Mouse (Mus musculus) embryo, embryonic 10 days (tissue): ENCODE measurements around the gene Gm45618.

Source experiments
- DNase-seq: peaks from one replicate; pipeline ENCODE4 v3.0.0-alpha.2; 2015; ENCODE audit warnings: low spot score

Gm45618 gene

GRCm38 (mm10) chr7:142094301-142095143 is 26.0 kb downstream of the Gm45618 start:
- DNase-seq: no peak

- DNase-seq: no peak
Measured at GRCm38 (mm10) chr7:142093696-142094240, 26.8 kb downstream of the Gm45618 start.

- DNase-seq: no peak
Measured at GRCm38 (mm10) chr7:142092991-142093390, 27.5 kb downstream of the Gm45618 start.

- DNase-seq: no peak
Measured at GRCm38 (mm10) chr7:142091848-142092247, 28.7 kb downstream of the Gm45618 start.

- DNase-seq: no peak
Measured at GRCm38 (mm10) chr7:142089648-142090447, 30.7 kb downstream of the Gm45618 start.

- DNase-seq: peak; percentile 82
Measured at GRCm38 (mm10) chr7:142088886-142089285, 31.6 kb downstream of the Gm45618 start.

GRCm38 (mm10) chr7:142087069-142087652 is 33.4 kb downstream of the Gm45618 start:
- DNase-seq: peak; percentile 3

- DNase-seq: no peak
Measured at GRCm38 (mm10) chr7:142086159-142086905, 34.2 kb downstream of the Gm45618 start.

GRCm38 (mm10) chr7:142084820-142085219 is 35.7 kb downstream of the Gm45618 start:
- DNase-seq: no peak

GRCm38 (mm10) chr7:142084395-142084794 is 36.1 kb downstream of the Gm45618 start:
- DNase-seq: no peak

- DNase-seq: no peak
Measured at GRCm38 (mm10) chr7:142083588-142084317, 36.8 kb downstream of the Gm45618 start.

- DNase-seq: no peak
Measured at GRCm38 (mm10) chr7:142082607-142083006, 37.9 kb downstream of the Gm45618 start.

- DNase-seq: no peak
Measured at GRCm38 (mm10) chr7:142082179-142082578, 38.4 kb downstream of the Gm45618 start.

GRCm38 (mm10) chr7:142081736-142082135 is 38.8 kb downstream of the Gm45618 start:
- no peak for DNase-seq

- no peak for DNase-seq
Measured at GRCm38 (mm10) chr7:142080876-142081275, 39.7 kb downstream of the Gm45618 start.

- DNase-seq: no peak
Measured at GRCm38 (mm10) chr7:142079365-142079764, 41.2 kb downstream of the Gm45618 start.

- no peak for DNase-seq
Measured at GRCm38 (mm10) chr7:142077138-142077537, 43.4 kb downstream of the Gm45618 start.

- no peak for DNase-seq
Measured at GRCm38 (mm10) chr7:142074146-142074886, 46.2 kb downstream of the Gm45618 start.

GRCm38 (mm10) chr7:142071717-142072116 is 48.8 kb downstream of the Gm45618 start:
- DNase-seq: no peak

- DNase-seq: no peak
Measured at GRCm38 (mm10) chr7:142071212-142071578, 49.3 kb downstream of the Gm45618 start.
